Mouse (Mus musculus) testis, adult 2 months (tissue): Measurements from ENCODE around the gene Dlgap1. TPM values are rescaled to one million over a fixed set of nuclear protein-coding genes. Genes with fewer than 3 reads are reported as not detected.

ENCODE experiments used
- H3K27ac ChIP-seq: fragments of 200-500 bp; 2 replicates; pipeline ENCODE4 v1.5.1; 2012; ENCODE audit warnings: low read depth, low read length; ENCODE audit not compliant: control insufficient read depth, insufficient read depth
- H3K27me3 ChIP-seq: fragments of 200-500 bp; 2 replicates; pipeline ENCODE4 v1.6.1; 2012; ENCODE audit warnings: mild to moderate bottlenecking, low read length, moderate library complexity; ENCODE audit not compliant: control insufficient read depth, insufficient read depth
- H3K36me3 ChIP-seq: fragments of 200-500 bp; 2 replicates; pipeline ENCODE4 v1.6.1; 2012; ENCODE audit warnings: mild to moderate bottlenecking, low read length; ENCODE audit not compliant: control insufficient read depth, insufficient read depth
- H3K4me1 ChIP-seq: fragments of 200-500 bp; 2 replicates; pipeline ENCODE4 v1.6.1; 2012; ENCODE audit warnings: low read length; ENCODE audit not compliant: control insufficient read depth, insufficient read depth
- H3K4me3 ChIP-seq: fragments of 200-500 bp; 2 replicates; pipeline ENCODE4 v1.5.1; 2012; ENCODE audit warnings: low read depth, mild to moderate bottlenecking, low read length, moderate library complexity, mixed read lengths; ENCODE audit not compliant: control insufficient read depth
- CTCF ChIP-seq: fragments of 200-500 bp; IDR thresholded peaks from 2 replicates; pipeline ENCODE4 v1.5.1; 2012; ENCODE audit warnings: low read depth, mild to moderate bottlenecking, inconsistent platforms, low read length, moderate library complexity; ENCODE audit not compliant: control insufficient read depth, insufficient read depth, insufficient replicate concordance
- POLR2A ChIP-seq: fragments of 200-500 bp; IDR thresholded peaks from 2 replicates; pipeline ENCODE4 v1.6.1; 2012; ENCODE audit warnings: low read depth, mild to moderate bottlenecking, inconsistent platforms, low read length, moderate library complexity; ENCODE audit not compliant: control insufficient read depth
- polyA plus RNA-seq: library from polyadenylated mRNA; depleted of rRNA; stranded (reverse); fragments of >200 nt; gene quantifications from 2 replicates; pipeline ENCODE4 v1.2.3, GENCODE M21; 2012

Dlgap1 gene
- polyA plus RNA-seq, 1 experiment: 3.5 TPM

- Histone ChIP-seq H3K27me3 (no peaks in the 10 kb centered on the region), H3K4me1 (no peaks in the 10 kb centered on the region), H3K36me3 (no peaks in the 10 kb centered on the region), H3K27ac (no peak overlapping the region), H3K4me3 (no peak overlapping the region)
- no peak for TF ChIP-seq CTCF
- TF ChIP-seq POLR2A: no peak
These were observed 466.7 kb downstream of the Dlgap1 start for GRCm38 (mm10) chr17:70435612-70436011.

- no peak overlapping the region for H3K4me3 ChIP-seq
- H3K27me3 ChIP-seq: no peaks in the 10 kb centered on the region
- TF ChIP-seq POLR2A (no peak), CTCF (no peak)
These were observed 468.4 kb downstream of the Dlgap1 start for GRCm38 (mm10) chr17:70437229-70437628.

GRCm38 (mm10) chr17:70442976-70443375 lies 474.1 kb downstream of the Dlgap1 start:
- Histone ChIP-seq H3K36me3 (no peaks in the 10 kb centered on the region), H3K4me3 (no peak overlapping the region), H3K27ac (no peak overlapping the region), H3K27me3 (no peaks in the 10 kb centered on the region), H3K4me1 (no peaks in the 10 kb centered on the region)
- no peak for TF ChIP-seq POLR2A

More at GRCm38 (mm10) chr17:70437229-70437628, 468.4 kb downstream of the Dlgap1 start:
- Histone ChIP-seq H3K4me1 (no peaks in the 10 kb centered on the region), H3K27ac (no peak overlapping the region), H3K36me3 (no peaks in the 10 kb centered on the region)

GRCm38 (mm10) chr17:70446451-70446850 lies 477.6 kb downstream of the Dlgap1 start:
- Histone ChIP-seq H3K4me3 (no peak overlapping the region), H3K4me1 (no peaks in the 10 kb centered on the region), H3K36me3 (no peaks in the 10 kb centered on the region), H3K27me3 (no peaks in the 10 kb centered on the region), H3K27ac (no peak overlapping the region)
- TF ChIP-seq POLR2A: no peak
- no peak for TF ChIP-seq CTCF

- no peaks in the 10 kb centered on the region for H3K27me3 ChIP-seq
- TF ChIP-seq CTCF (no peak), POLR2A (no peak)
- H3K27ac ChIP-seq: no peak overlapping the region
- H3K36me3 ChIP-seq: no peaks in the 10 kb centered on the region
- H3K4me1 ChIP-seq: no peaks in the 10 kb centered on the region
- no peak overlapping the region for H3K4me3 ChIP-seq
These were observed 486.2 kb downstream of the Dlgap1 start for GRCm38 (mm10) chr17:70455036-70455435.

GRCm38 (mm10) chr17:70457103-70457502 lies 488.2 kb downstream of the Dlgap1 start:
- Histone ChIP-seq H3K4me1 (no peaks in the 10 kb centered on the region), H3K27ac (no peak overlapping the region), H3K4me3 (no peak overlapping the region), H3K36me3 (no peaks in the 10 kb centered on the region), H3K27me3 (no peaks in the 10 kb centered on the region)
- no peak for TF ChIP-seq CTCF

GRCm38 (mm10) chr17:70462231-70462630 lies 493.4 kb downstream of the Dlgap1 start:
- Histone ChIP-seq H3K27ac (no peak overlapping the region), H3K4me1 (no peaks in the 10 kb centered on the region), H3K36me3 (no peaks in the 10 kb centered on the region), H3K4me3 (no peak overlapping the region), H3K27me3 (no peaks in the 10 kb centered on the region)
- no peak for TF ChIP-seq POLR2A
- no peak for TF ChIP-seq CTCF
